Mouse (Mus musculus): ENCODE results near the gene Itln1.

DNA sequence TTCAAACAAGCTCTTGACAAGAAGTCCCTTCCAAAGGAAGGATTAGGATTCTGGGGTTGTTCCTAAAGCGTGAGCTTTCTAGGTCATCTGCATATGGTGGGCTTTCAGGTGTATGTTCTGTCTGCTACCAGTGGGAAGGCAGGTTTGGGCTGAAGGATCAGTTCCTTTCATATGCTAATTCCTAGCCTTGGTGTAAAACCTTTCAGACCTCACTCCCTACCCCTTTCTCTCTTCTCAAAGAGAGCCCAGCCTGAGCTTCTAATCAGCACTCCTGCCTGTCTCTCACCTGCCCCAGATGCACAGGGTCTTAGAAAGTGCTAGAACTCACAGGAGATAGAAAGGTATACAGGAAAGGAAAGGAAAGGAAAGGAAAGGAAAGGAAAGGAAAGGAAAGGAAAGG is 63.6 kb downstream of the Itln1 start:
- no peak for TF ChIP-seq CTCF (IDR thresholded peaks at IDR 0.05; ENCODE audit: extremely low read depth, insufficient read length, insufficient replicate concordance, low read depth, low read length)
- no peak for TF ChIP-seq POLR2A (IDR thresholded peaks at IDR 0.05; ENCODE audit: low read depth, low read length)
